Mouse (Mus musculus): ENCODE data around the gene Osbp2. TPM values are rescaled to one million over a fixed set of nuclear protein-coding genes. Genes with fewer than 3 reads are reported as not detected.

Gene Osbp2
- polyA plus RNA-seq, 1 experiment from 2014 or later, result 33.1 TPM

GRCm38 (mm10) chr11:3741183-3741582 lies 122.5 kb downstream of the Osbp2 start:
- 90% methylated on average over 12 of the region's 12 CpGs for WGBS

GRCm38 (mm10) chr11:3738778-3739177 lies 124.9 kb downstream of the Osbp2 start:
- Histone ChIP-seq H3K27ac (replicated peaks) (no peak overlapping the region), H3K36me3 (no peaks in the 10 kb centered on the region), H3K4me2 (no peak overlapping the region), H3K4me3 (no peak overlapping the region), H3K9ac (no peak overlapping the region), H3K9me3 (no peaks in the 10 kb centered on the region), H3K27me3 (no peaks in the 10 kb centered on the region), H3K4me1 (replicated peaks) (peaks cover 15% of the 10 kb centered on the region)
- ATAC-seq (ENCODE audit: low FRiP score, low read depth), result no peak
- WGBS, result 79% methylated on average over 2 of the region's 2 CpGs

More at GRCm38 (mm10) chr11:3741183-3741582, 122.5 kb downstream of the Osbp2 start:
- Histone ChIP-seq H3K9me3 (no peaks in the 10 kb centered on the region), H3K9ac (no peak overlapping the region), H3K27me3 (no peaks in the 10 kb centered on the region), H3K4me2 (no peak overlapping the region), H3K4me1 (replicated peaks) (no peaks in the 10 kb centered on the region), H3K36me3 (no peaks in the 10 kb centered on the region), H3K4me3 (no peak overlapping the region), H3K27ac (replicated peaks) (no peak overlapping the region)
- ATAC-seq (ENCODE audit: low FRiP score, low read depth), result no peak

GRCm38 (mm10) chr11:3735715-3736114 lies 128.0 kb downstream of the Osbp2 start:
- Histone ChIP-seq H3K4me3 (no peak overlapping the region), H3K9ac (no peak overlapping the region), H3K4me2 (no peak overlapping the region), H3K27ac (replicated peaks) (no peak overlapping the region), H3K36me3 (no peaks in the 10 kb centered on the region), H3K27me3 (no peaks in the 10 kb centered on the region), H3K4me1 (replicated peaks) (peaks cover 16% of the 10 kb centered on the region), H3K9me3 (no peaks in the 10 kb centered on the region)
- no peak for ATAC-seq (ENCODE audit: low FRiP score, low read depth)
- WGBS, result 84% methylated on average over 11 of the region's 11 CpGs

GRCm38 (mm10) chr11:3733933-3734636 lies 129.6 kb downstream of the Osbp2 start:
- no peak overlapping the region for H3K9ac ChIP-seq
- H3K27me3 ChIP-seq, result no peaks in the 10 kb centered on the region
- no peak overlapping the region for H3K4me3 ChIP-seq
- H3K9me3 ChIP-seq, result no peaks in the 10 kb centered on the region
- H3K36me3 ChIP-seq, result no peaks in the 10 kb centered on the region
- peak overlapping the region; percentile 25 for H3K4me2 ChIP-seq
- ATAC-seq (ENCODE audit: low FRiP score, low read depth), result peak; percentile 76
- H3K4me1 ChIP-seq (replicated peaks), result peaks cover 16% of the 10 kb centered on the region
- 55% methylated on average over 14 of the region's 14 CpGs for WGBS
- peak overlapping the region; percentile 82 for H3K27ac ChIP-seq (replicated peaks)

- Histone ChIP-seq H3K4me3 (no peak overlapping the region), H3K9ac (no peak overlapping the region), H3K4me2 (no peak overlapping the region), H3K36me3 (no peaks in the 10 kb centered on the region), H3K27me3 (no peaks in the 10 kb centered on the region), H3K27ac (replicated peaks) (no peak overlapping the region), H3K9me3 (no peaks in the 10 kb centered on the region), H3K4me1 (replicated peaks) (peaks cover 16% of the 10 kb centered on the region)
- 93% methylated on average over 4 of the region's 4 CpGs for WGBS
- no peak for ATAC-seq (ENCODE audit: low FRiP score, low read depth)
Measured at GRCm38 (mm10) chr11:3731469-3731868, 132.2 kb downstream of the Osbp2 start.

- Histone ChIP-seq H3K4me3 (no peak overlapping the region), H3K4me1 (replicated peaks) (peaks cover 29% of the 10 kb centered on the region), H3K4me2 (no peak overlapping the region), H3K9ac (no peak overlapping the region), H3K27me3 (no peaks in the 10 kb centered on the region), H3K36me3 (no peaks in the 10 kb centered on the region), H3K9me3 (no peaks in the 10 kb centered on the region), H3K27ac (replicated peaks) (no peak overlapping the region)
- WGBS, result 72% methylated on average over 9 of the region's 9 CpGs
- ATAC-seq (ENCODE audit: low FRiP score, low read depth), result no peak
Measured at GRCm38 (mm10) chr11:3727438-3728105, 136.1 kb downstream of the Osbp2 start.

GRCm38 (mm10) chr11:3725331-3726054 lies 138.2 kb downstream of the Osbp2 start:
- Histone ChIP-seq H3K36me3 (no peaks in the 10 kb centered on the region), H3K27ac (replicated peaks) (peak overlapping the region; percentile 64; the same call in 1 of the 2 replicates), H3K27me3 (no peaks in the 10 kb centered on the region), H3K4me2 (no peak overlapping the region), H3K4me1 (replicated peaks) (peaks cover 29% of the 10 kb centered on the region), H3K4me3 (no peak overlapping the region), H3K9ac (no peak overlapping the region), H3K9me3 (no peaks in the 10 kb centered on the region)
- 50% methylated on average over 10 of the region's 10 CpGs for WGBS
- ATAC-seq (ENCODE audit: low FRiP score, low read depth), result 0 out of 2 replicates have a peak, but pooled peaks have one; percentile 24

- Histone ChIP-seq H3K9ac (no peak overlapping the region), H3K4me2 (no peak overlapping the region), H3K27me3 (no peaks in the 10 kb centered on the region), H3K27ac (replicated peaks) (0 out of 2 replicates have a peak overlapping the region, but pooled peaks have one; percentile 20), H3K36me3 (no peaks in the 10 kb centered on the region), H3K4me3 (no peak overlapping the region), H3K9me3 (no peaks in the 10 kb centered on the region), H3K4me1 (replicated peaks) (peaks cover 29% of the 10 kb centered on the region)
- 62% methylated on average over 5 of the region's 5 CpGs for WGBS
- no peak for ATAC-seq (ENCODE audit: low FRiP score, low read depth)
Measured at GRCm38 (mm10) chr11:3724726-3725125, 139.0 kb downstream of the Osbp2 start.

- no peaks in the 10 kb centered on the region for H3K9me3 ChIP-seq
- 55% methylated on average over 4 of the region's 4 CpGs for WGBS
- H3K9ac ChIP-seq, result no peak overlapping the region
- H3K4me1 ChIP-seq (replicated peaks), result peaks cover 29% of the 10 kb centered on the region
- H3K27me3 ChIP-seq, result no peaks in the 10 kb centered on the region
- no peak for ATAC-seq (ENCODE audit: low FRiP score, low read depth)
- H3K27ac ChIP-seq (replicated peaks), result no peak overlapping the region
- H3K4me3 ChIP-seq, result no peak overlapping the region
- H3K4me2 ChIP-seq, result no peak overlapping the region
- H3K36me3 ChIP-seq, result no peaks in the 10 kb centered on the region
Measured at GRCm38 (mm10) chr11:3723910-3724309, 139.8 kb downstream of the Osbp2 start.

GRCm38 (mm10) chr11:3722861-3723260 lies 140.8 kb downstream of the Osbp2 start:
- no peak overlapping the region for H3K4me3 ChIP-seq
- no peak for ATAC-seq (ENCODE audit: low FRiP score, low read depth)
- H3K4me1 ChIP-seq (replicated peaks), result peaks cover 29% of the 10 kb centered on the region
- no peaks in the 10 kb centered on the region for H3K9me3 ChIP-seq
- 64% methylated on average over 3 of the region's 3 CpGs for WGBS
- H3K9ac ChIP-seq, result no peak overlapping the region
- no peaks in the 10 kb centered on the region for H3K27me3 ChIP-seq
- H3K36me3 ChIP-seq, result no peaks in the 10 kb centered on the region
- no peak overlapping the region for H3K27ac ChIP-seq (replicated peaks)
- no peak overlapping the region for H3K4me2 ChIP-seq

- 59% methylated on average over 3 of the region's 3 CpGs for WGBS
- no peak overlapping the region for H3K4me3 ChIP-seq
- no peaks in the 10 kb centered on the region for H3K9me3 ChIP-seq
- no peaks in the 10 kb centered on the region for H3K27me3 ChIP-seq
- no peak overlapping the region for H3K27ac ChIP-seq (replicated peaks)
- H3K36me3 ChIP-seq, result no peaks in the 10 kb centered on the region
- H3K9ac ChIP-seq, result no peak overlapping the region
- no peak for ATAC-seq (ENCODE audit: low FRiP score, low read depth)
- H3K4me1 ChIP-seq (replicated peaks), result peaks cover 29% of the 10 kb centered on the region
- no peak overlapping the region for H3K4me2 ChIP-seq
Measured at GRCm38 (mm10) chr11:3722036-3722435, 141.7 kb downstream of the Osbp2 start.

- Histone ChIP-seq H3K27me3 (no peaks in the 10 kb centered on the region), H3K9me3 (no peaks in the 10 kb centered on the region), H3K4me3 (no peak overlapping the region), H3K4me2 (no peak overlapping the region), H3K9ac (no peak overlapping the region), H3K4me1 (replicated peaks) (no peaks in the 10 kb centered on the region), H3K36me3 (peaks cover 7% of the 10 kb centered on the region), H3K27ac (replicated peaks) (no peak overlapping the region; the same call in 1 of the 2 replicates)
- no peak for ATAC-seq (ENCODE audit: low FRiP score, low read depth)
- 72% methylated on average over 6 of the region's 6 CpGs for WGBS
Measured at GRCm38 (mm10) chr11:3716662-3717061, 147.0 kb downstream of the Osbp2 start.
